Mouse (Mus musculus) ES-E14 (cell line): ENCODE results near the gene Crk.

Source experiments
- HCFC1 ChIP-seq: IDR thresholded peaks from 2 replicates; pipeline ENCODE4 v1.6.1; 2012; ENCODE audit warnings: low read length, inconsistent platforms, borderline replicate concordance; ENCODE audit not compliant: insufficient read depth
- MAFK ChIP-seq: IDR thresholded peaks from 2 replicates; pipeline ENCODE4 v1.6.1; 2014; ENCODE audit warnings: mild to moderate bottlenecking, low read depth, low read length, inconsistent platforms; ENCODE audit not compliant: insufficient read depth
- ZC3H11A ChIP-seq: IDR thresholded peaks from 2 replicates; pipeline ENCODE4 v1.6.1; 2012; ENCODE audit warnings: low read depth, mild to moderate bottlenecking, inconsistent platforms, low read length, borderline replicate concordance
- ZNF384 ChIP-seq: IDR thresholded peaks from 2 replicates; pipeline ENCODE4 v1.6.1; 2012; ENCODE audit warnings: low read depth, low read length, inconsistent platforms

- TF ChIP-seq HCFC1 (no peak), MAFK (no peak), ZC3H11A (no peak), ZNF384 (no peak)
These were observed 46.1 kb upstream of the Crk start for GRCm38 (mm10) chr11:75632921-75633320.
